Mouse (Mus musculus): Measurements from ENCODE around the gene Mapkap1.

DNA sequence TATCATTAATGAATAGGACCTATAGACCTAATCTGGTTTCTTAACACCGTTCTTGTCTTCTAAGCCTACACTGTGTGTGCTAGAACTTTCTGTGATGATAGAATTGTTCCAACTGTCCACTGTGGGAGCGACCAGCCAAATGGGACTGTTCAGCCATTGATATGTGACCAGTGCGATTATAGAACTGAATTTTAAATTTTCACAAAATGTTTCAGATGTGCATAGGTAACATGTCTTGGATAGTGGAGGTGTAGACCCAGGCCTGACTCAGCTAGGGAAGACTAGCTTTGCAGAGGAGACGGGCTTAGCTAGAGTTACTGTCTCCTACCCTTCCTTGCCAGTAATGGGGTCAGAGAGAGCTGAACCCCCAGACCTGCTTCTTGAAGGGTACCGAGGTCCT is 62.8 kb downstream of the Mapkap1 start:
- TF ChIP-seq CTCF (IDR thresholded peaks at IDR 0.05; ENCODE audit: low read depth, low read length) (no peak), POLR2A (IDR thresholded peaks at IDR 0.05; ENCODE audit: extremely low read depth, insufficient read depth, low read length) (no peak)

All from liver, adult 2 months (tissue).